Mouse (Mus musculus): ENCODE results near the gene Tenm2. TPM values are rescaled to one million over a fixed set of nuclear protein-coding genes. Genes with fewer than 3 reads are reported as not detected.

Gene Tenm2
- total RNA-seq, 2 experiments from 2014 or later = 83.7 to 84.3 TPM

DNA sequence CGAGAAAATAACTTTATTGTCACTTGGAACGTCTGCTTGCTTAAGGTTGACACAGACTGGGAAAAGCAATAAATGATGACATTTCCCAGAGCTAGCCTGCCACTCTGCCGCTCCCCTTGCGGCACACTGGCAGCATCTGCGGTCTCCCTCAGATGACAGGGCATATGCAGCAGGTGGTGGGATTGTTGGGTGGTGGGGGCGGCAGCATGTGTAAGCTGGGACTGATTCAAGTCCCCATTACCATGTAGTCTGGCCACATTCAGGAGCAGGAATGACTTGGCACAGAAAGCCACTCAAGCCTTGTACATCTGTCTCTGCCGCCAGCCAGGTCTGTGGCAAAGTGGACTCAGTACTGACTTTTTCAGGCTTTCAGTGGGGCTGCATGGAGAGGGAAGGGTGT is 1059.7 kb downstream of the Tenm2 start:
- intact Hi-C loops (cut with DNase I) = no loop called here
- peak; percentile 32 to 55 for DNase-seq (ENCODE audit: low spot score in 2 of 2)

DNA sequence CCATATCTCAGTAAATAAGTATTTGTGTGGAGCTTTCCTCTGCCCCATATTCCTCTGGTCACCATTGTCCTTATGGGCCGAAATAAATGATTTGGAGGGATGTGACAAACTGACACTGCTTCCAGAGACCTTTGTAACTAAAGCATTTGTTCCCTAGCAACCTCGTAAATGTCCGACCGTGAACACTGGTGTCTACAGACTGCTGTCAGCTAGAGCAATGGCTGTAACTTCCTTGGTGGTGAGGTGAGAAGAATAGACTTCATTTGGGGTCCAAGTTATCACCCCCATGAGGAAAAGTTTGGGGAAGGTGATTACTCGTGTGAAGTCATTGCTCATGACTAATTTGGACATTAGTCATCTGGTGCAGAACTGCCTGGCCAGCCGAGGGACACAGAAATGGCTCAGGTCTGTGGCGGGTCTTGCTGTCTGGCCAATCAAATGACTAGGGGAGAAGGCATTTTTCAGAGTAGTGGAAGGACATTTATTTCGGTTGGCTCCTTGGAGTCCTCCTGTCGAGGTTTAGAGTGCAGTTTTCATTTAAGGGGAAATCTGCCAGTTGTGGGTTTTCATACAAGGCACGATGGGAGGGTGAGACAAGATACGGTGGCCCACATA is 1062.6 kb downstream of the Tenm2 start:
- intact Hi-C loops (cut with DNase I) = no loop called here
- no peak for DNase-seq (ENCODE audit: low spot score in 2 of 2)

DNA sequence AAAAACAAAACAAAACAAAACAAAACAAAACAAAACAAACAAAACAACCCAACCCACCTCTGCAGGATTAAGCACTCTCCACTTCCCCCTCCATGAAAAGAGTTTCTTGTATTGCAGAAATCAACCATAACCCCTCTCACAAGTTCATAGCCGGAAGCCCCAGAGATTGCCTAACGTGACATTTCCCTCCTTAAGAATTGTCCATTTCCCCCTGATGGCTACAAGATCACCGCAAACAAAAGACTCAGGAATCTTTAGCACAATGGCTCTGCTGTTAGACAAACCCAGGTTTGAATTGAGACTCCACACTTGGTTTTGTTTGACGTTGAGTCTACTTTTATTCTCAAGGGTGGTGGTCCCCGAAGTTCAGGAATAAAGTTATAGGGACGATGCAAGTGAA is 1063.2 kb downstream of the Tenm2 start:
- no peak for DNase-seq (ENCODE audit: low spot score in 2 of 2)
- intact Hi-C loops (cut with DNase I) = no loop called here

DNA sequence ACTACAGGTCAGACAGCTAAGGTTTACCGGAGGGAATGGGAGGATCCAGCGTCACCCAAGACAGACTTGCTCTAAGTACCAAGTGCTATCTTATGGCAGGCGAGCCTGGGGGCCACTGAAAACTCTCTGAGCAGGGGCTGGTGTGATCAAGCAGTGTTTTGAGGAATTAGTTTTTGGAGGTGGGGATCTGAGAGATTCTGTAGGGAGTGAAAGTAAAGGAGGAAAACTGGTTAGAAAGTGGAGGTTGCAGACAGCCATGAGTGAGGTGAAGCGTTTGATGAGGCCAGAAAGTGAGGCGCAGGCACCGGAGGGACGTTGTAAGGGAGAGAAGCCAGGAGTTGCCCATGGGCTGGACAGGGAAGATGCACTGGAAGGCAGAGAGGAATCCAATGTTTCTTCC is 1063.8 kb downstream of the Tenm2 start:
- intact Hi-C loops (cut with DNase I) = no loop called here
- DNase-seq (ENCODE audit: low spot score in 2 of 2) = no peak

DNA sequence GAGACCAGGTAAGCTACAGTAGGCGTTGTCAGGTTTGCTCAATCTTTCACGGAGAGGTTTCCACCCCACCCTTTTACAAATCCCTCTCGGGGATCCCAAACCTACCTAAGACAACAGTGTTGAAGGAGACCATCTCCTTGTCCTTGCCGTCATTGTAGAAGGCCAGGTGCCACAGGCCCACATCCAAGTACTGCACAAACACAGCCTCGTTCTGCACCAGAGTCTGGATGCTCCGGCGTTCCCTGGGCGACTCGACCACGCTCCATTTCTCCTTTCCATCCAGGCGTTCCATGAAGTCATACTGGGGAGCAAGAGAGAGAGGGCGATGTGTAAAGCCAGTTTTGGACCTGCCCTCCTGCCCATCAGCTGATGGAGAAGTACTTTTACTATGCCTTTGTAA is 1064.5 kb downstream of the Tenm2 start:
- no peak for DNase-seq (ENCODE audit: low spot score in 2 of 2)
- intact Hi-C loops (cut with DNase I) = no loop called here

DNA sequence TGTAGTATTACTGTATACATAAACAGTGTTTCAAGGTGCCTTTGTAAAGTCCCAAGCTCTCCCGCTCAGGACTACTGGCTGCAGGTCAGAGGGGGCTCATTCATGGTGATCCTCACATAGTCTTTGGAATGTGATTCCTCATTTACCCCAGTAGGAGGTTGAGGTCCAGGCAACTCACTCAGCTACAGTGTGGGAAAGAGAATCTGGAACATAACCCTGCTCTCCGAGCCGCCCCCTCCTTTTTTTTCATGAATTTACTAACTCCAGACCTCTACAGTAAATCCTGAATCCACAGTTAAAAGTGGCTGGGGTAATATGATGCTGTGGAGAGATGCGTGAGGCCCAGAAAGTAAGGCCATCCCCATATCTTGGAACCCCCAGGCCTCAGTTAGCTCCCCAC is 1066.0 kb downstream of the Tenm2 start:
- intact Hi-C loops (cut with DNase I) = no loop called here
- DNase-seq (ENCODE audit: low spot score in 2 of 2) = no peak

DNA sequence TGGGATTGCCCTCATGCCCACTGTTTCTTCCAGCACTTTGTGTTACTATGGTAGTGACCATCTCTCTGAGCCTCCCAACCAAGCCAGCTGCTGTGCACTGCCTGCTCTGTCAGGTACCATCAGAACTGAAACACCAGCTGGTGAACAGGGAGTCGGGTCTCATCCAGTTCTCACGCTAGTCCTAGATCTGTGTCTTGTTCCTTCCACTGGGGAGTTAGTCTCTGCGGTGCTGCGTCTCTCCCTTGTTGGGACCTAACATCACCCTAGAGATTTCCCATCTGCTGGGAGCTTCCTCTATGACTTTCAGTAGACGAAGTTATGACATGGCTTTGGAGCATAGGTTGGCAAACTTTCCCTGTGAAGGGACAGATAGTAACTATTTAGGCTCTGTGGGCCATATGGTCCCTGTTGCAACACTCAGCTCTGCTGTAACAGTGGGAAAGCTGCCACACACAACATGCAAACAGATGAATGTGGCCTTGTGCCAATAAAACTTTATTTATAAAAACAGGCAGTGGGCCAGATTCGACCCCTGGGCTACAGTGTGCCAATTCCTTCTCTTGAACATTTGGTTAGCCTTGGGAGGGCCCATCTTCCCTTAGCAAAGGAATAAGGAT is 1066.7 kb downstream of the Tenm2 start:
- intact Hi-C loops (cut with DNase I) = no loop called here
- DNase-seq (ENCODE audit: low spot score in 2 of 2) = no peak

DNA sequence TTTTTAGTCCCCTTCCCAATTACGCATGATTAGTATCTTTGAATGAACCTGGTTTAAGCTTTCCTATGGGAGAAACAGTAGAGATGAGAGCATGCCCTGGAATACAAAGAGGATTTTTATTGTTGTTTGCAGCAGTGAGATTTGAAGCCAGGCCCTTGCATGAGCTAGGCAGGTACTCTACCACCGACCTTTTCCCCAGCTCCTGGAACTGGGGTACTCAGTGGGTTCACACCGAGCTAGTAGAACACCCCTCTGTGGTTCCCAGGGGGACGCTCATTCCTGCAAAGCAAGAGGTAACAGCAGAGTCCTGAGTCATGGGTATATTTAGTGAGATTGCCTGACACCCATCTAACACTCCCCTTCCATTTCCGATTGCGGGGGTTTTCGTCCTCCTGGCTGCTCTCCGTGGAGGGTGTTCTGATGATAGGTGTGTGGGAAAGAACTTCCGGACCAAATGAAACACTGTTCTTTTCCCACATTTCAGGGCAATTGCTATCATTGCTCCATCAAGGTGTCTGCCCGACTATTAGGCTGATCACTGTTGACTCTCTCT is 1067.9 kb downstream of the Tenm2 start:
- DNase-seq (ENCODE audit: low spot score in 2 of 2) = no peak
- intact Hi-C loops (cut with DNase I) = no loop called here

DNA sequence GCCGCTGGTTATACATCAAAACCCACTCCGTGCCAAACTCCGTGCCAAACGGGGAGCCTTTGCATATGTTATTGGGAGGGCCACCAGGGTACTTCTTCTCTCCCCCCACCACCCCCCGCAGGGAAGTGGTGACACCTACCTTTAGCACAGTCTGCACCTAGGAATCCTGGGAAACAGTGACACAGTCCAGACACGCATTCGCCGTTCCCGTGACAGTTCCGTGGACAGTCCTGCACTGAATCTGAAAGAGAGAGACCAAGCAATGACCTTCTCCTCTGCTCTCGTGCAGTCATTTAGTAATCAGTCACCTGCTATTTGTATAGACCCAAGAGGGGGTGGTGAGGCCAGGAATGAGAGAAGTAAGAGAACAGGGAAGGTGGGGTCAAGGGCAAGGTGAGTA is 1072.2 kb downstream of the Tenm2 start:
- intact Hi-C loops (cut with DNase I) = no loop called here
- DNase-seq (ENCODE audit: low spot score in 2 of 2) = no peak

DNA sequence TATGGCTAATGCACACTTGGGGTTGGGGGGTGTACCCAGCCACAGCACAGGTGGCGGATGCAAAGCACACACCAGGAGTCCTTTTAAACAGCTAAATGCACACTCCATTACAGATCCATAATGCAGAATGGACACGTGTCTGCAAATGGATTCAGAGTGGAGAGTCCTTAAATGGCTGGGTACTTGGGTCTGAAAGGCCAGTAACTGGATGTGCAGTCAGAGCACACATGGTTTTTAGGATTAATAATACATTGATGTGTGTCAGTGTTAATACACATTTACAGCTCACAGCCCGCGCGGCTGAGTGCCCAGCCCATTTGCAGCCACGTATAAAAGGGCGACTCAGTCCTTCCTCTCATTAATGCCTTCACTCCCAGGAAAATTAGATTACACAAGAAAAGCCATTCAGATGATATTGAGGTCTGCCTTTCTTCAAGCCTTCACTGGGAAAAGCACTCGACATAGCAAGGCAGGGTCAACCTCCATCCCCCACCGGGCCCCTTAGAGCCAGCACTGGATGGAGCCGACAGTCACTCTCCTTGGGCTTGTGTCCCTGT is 1073.9 kb downstream of the Tenm2 start:
- no peak for DNase-seq (ENCODE audit: low spot score in 2 of 2)
- intact Hi-C loops (cut with DNase I) = no loop called here

DNA sequence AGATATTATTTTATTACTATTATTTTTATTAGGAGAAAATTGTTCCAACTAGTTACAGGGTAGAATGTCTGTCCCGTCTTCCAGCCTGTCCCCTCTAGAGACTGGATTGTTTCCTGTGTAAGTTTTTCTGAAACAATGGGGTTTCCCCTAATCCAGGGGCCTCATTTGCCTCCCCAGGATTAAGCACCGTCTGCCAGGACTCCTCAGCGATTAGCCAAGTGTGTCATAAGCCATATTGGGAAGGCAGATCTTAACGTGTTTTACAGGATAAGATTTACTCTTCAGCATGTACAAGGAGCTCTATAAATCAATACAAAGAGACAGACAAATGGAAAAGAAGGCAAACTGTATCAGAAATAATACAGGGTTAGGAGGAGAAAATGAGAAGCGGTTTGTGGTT is 1082.3 kb downstream of the Tenm2 start:
- no peak for DNase-seq (ENCODE audit: low spot score in 2 of 2)
- intact Hi-C loops (cut with DNase I) = no loop called here

DNA sequence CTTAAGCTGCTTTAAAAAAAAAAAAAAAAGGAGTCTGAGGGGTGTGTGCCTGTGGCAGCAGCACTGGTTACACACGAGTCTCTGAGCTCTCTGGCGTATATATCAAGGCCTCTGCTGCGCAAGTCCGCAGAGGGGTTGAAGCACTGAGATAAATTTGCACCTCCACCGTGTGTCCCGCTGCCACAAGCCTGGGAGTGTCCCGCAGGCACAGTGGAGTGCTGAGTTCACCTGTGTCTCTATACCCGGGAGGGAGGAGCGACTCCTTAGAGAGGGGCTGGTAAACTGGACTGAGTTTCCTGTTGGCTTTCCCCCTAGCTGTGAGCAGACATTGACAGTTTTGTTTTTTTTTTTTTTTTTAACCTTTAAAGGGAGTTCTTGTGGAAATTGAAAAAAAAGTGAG is 1082.8 kb downstream of the Tenm2 start:
- intact Hi-C loops (cut with DNase I) = no loop called here
- no peak for DNase-seq (ENCODE audit: low spot score in 2 of 2)

DNA sequence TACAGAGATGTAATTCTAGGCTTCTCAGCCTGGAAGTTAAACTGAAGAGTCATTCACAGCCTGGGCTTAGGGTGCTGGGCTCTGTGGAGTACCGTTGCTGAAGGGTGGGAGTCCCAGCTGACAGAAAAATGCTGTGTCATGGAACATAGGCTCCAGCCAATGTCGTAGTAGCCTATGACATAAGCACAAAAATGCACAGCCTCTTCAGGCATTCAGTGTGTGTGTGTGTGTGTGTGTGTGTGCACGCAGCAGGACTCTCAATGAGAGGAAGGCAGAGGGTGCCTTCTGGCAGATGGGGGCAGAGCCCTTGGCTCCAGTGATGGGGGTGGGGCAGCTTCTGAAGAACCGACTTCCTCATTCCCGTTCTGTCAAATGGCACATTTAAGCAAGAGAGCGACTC is 1083.5 kb downstream of the Tenm2 start:
- DNase-seq (ENCODE audit: low spot score in 2 of 2) = no peak
- intact Hi-C loops (cut with DNase I) = no loop called here

DNA sequence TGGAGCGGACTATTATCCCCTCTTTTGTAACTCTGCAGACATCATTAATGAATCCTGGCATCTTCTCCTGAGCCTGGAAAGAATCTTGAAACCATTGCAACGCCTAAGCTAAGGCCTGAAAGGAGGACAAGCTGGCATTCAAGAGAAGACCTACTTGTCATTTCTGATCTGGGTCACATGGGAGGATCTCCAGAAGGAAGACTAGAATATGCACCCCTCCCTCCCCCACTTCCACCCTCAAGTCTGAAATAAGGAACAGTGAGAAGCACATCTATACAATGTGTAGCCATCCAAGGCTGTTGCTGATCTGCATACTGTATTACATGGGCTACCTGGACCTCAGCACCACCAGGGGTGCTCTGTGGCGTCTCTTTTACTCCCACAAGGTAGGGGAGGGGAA is 1086.7 kb downstream of the Tenm2 start:
- intact Hi-C loops (cut with DNase I) = no loop called here

DNA sequence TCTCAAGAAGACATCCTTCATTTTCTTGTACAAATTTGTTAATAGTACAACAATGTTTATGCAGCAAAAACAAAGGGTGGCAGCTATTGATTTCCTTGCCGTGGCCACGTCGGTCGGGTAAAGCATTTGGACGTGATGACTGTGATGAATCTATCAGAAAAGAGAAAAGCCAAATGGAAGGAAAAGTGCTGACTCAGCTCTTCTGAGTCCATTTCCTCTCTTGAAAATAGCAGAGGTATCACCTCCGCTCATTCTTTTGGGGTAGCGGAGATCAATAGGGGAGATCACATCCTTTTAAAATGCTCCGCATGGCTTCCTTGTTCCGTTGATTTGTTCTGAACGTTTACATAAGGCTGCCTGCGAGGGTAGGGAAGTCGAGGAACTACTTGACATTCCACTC is 1090.7 kb downstream of the Tenm2 start:
- intact Hi-C loops (cut with DNase I) = no loop called here
- no peak for DNase-seq (ENCODE audit: low spot score in 2 of 2)

More for the DNA sequence above, 1086.7 kb downstream of the Tenm2 start:
- no peak for DNase-seq (ENCODE audit: low spot score in 2 of 2)

DNA sequence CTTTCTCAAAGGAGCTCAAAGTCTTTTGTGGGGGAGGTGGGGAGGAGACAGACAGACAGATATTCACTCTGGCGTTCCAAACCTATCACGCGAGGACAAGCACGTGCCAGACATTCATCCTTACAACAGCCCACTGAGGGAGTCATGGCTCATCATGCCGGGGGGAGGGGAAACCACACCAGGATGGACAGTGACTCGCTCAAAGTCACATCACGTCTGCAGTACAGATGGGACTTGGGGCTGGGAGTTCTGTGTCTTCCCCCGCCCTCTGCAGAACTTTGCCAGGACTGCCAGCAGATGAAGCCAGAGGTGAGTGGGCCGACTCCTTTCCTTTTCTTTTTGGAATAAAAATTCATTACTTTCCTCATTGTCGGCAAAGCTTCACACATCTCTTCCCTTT is 1095.4 kb downstream of the Tenm2 start:
- intact Hi-C loops (cut with DNase I) = no loop called here
- peak; percentile 27 to 49 for DNase-seq (ENCODE audit: low spot score in 2 of 2)

DNA sequence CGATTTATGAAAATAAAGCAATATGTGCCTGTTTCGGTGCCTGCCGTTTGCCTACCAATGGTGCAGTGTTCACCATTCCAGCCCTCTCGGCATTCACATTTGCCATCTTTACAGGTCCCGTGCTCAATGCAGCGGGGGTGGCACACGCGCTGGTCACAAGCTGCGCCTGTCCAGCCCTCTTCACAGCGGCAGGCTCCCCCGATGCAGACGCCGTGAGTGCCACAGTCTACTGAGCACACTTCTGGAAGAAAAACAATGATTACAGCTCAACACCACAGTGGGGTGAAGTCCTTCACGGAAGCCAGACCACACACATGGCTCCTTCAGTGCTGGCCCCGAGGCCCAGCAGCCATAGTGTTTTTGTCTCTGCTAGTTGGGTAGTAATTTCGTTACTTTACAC is 1096.2 kb downstream of the Tenm2 start:
- no peak for DNase-seq (ENCODE audit: low spot score in 2 of 2)

DNA sequence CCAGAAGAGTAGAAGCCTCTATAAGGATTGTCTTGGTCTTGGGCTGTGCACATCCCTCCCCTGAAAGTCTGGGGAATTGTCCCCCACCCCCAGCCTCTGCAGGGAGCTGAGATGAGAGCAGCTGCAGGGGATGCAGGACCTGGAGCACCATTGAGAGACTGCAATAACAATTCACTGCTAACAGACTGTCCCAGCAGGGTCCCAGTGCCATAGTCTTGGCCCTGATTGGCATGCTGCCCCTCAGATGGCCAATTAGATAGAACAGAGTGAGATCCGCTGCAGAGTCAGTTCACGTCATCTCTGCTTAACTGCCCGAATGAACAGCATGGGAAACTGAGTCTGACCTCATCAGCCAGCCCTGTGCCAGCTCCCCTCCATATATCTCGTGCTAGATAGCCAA is 1097.9 kb downstream of the Tenm2 start:
- no peak for DNase-seq (ENCODE audit: low spot score in 2 of 2)
- intact Hi-C loops (cut with DNase I) = no loop called here

More for the DNA sequence above, 1096.2 kb downstream of the Tenm2 start:
- intact Hi-C loops (cut with DNase I) = no loop called here

DNA sequence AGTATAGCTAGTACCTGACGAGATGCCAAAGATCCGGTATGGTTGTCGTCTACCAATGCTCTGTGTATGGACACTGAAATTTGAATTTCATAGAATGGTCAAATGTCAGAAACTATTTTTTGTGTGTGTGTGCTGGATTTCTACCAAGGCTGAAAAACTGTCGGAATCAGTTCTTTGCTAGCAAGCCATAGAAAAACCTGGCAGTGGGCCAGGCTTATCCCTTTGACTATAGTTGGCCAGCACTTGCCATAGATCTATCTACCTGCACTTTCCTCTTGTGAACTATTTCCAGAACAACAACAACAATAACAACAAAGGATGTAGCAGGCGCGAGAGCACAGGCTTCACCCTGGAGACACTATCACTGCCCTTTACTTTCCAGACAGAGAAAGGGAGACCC is 1098.5 kb downstream of the Tenm2 start:
- intact Hi-C loops (cut with DNase I) = no loop called here
- no peak for DNase-seq (ENCODE audit: low spot score in 2 of 2)

DNA sequence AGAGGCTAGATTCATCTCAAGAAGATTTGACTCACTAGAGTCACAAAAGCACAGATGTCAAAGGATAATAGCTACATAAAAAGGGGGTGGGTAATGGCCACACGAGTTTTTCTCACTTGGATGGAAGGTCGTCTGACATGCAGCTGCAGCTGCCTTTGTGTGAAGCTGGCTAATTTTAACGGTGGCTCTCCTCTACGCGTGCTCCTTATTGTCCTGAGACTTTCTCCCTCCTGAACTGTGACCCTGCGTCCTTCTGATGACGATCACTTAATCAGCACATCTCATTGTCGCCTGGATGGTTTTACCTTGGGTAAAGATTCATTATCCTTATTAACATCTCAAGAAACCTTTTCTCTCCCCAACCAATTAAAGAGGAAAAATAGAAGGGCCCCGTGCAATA is 1101.1 kb downstream of the Tenm2 start:
- intact Hi-C loops (cut with DNase I) = no loop called here
- DNase-seq (ENCODE audit: low spot score in 2 of 2) = no peak

DNA sequence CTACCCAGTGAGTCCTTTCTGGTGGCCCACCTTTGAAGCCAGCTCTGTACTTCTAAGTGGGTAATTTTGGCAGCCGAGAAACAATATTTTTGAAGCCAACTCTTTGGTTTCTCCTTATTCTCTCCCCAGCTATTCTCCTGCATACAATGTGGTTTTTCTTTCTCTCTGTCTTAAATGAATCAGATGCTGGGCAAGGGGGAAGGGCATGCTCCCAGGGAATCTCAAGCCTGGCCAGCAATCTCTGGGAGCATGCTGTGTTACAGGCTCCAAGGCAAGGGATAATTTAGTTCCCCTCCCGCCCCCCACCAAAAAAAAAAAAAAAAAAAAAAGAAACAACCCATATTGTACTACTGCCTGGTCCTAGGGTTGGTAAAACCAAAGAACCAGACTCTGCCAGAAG is 1112.5 kb downstream of the Tenm2 start:
- intact Hi-C loops (cut with DNase I) = no loop called here
- DNase-seq (ENCODE audit: low spot score in 2 of 2) = no peak
